Mouse (Mus musculus) cortical plate, adult 2 months (tissue): ENCODE measurements at regions not wholly inside any gene's neighbourhood (a gene's known extent, or its start where the extent isn't known, plus 50 kb on each side); places are given as distances from the start of the nearest gene placed in this dataset.

Source experiments
- CTCF ChIP-seq: fragments of 200-500 bp; IDR thresholded peaks from 2 replicates; pipeline ENCODE4 v1.5.1; 2011; ENCODE audit warnings: mild to moderate bottlenecking, control low read depth, low read length; ENCODE audit not compliant: insufficient read depth; ENCODE audit errors: extremely low read depth
- POLR2A ChIP-seq: fragments of 200-500 bp; IDR thresholded peaks from 2 replicates; pipeline ENCODE4 v1.6.1; 2011; ENCODE audit warnings: mild to moderate bottlenecking, low read length, control low read depth; ENCODE audit not compliant: insufficient read depth; ENCODE audit errors: extremely low read depth

GRCm38 (mm10) chr3:9340788-9341187 lies 269.1 kb downstream of the Zfp704 start:
- TF ChIP-seq CTCF (no peak), POLR2A (no peak)
